Mouse (Mus musculus): Measurements from ENCODE around the gene Baiap2l2.

GRCm38 (mm10) chr15:79328939-79329275 is 43.6 kb upstream of the Baiap2l2 start:
- TF ChIP-seq CTCF (IDR thresholded peaks at IDR 0.05; ENCODE audit: borderline replicate concordance, extremely low read depth, insufficient read depth, insufficient read length) (no peak), POLR2A (IDR thresholded peaks at IDR 0.05; ENCODE audit: borderline replicate concordance, extremely low read depth, insufficient read depth, insufficient read length, poor library complexity, severe bottlenecking) (no peak)
